Mouse (Mus musculus) heart, adult 2 months (tissue): Measurements from ENCODE around the gene Psmd9.

ENCODE experiments used
- CTCF ChIP-seq: fragments of 200-600 bp; IDR thresholded peaks from 2 replicates; pipeline ENCODE4 v1.8.1; 2022; ENCODE audit warnings: antibody characterized with exemption, mild to moderate bottlenecking, moderate library complexity
- POLR2A ChIP-seq: fragments of 200-500 bp; IDR thresholded peaks from 2 replicates; pipeline ENCODE4 v1.6.1; 2011; ENCODE audit warnings: mild to moderate bottlenecking, low read depth, low read length, control low read depth; ENCODE audit not compliant: insufficient read depth

DNA sequence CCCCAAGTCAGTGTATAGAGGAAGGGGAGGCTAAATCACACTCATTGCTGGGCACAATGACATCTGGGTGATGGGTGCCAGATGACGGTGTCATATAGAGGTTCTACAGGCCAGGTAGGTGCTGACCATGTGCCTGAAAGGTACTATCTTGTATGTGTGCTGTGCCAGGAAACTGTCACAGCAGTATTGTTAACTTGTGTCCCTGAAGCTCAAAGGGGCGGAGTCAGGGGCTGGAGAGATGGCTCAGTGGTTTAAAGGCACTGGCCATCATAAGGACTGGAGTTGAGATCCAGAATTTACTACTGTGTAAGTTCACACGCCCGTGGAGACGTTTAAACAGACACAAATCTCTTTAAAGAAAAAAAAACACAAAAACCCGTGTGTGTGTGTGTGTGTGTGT lies 60.1 kb downstream of the Psmd9 start:
- TF ChIP-seq POLR2A (no peak), CTCF (no peak)
